Mouse (Mus musculus) stomach, adult 2 months (tissue): Measurements from ENCODE around the gene Gm26938. TPM values are rescaled to one million over a fixed set of nuclear protein-coding genes. Genes with fewer than 3 reads are reported as not detected.

Experiments used
- polyA plus RNA-seq: library from polyadenylated mRNA; depleted of rRNA; stranded (reverse); fragments of >200 nt; gene quantifications from 2 replicates; pipeline ENCODE4 v1.2.3, GENCODE M21; 2012; rRNA removed

Gene Gm26938
- not detected in 2 replicates for polyA plus RNA-seq

GRCm38 (mm10) chr5:139826357-139827055 lies at the start of gene Gm26938, which contains the start of gene Psmg3:
Gm26938 (minus strand) TSS chr5:139826407.
Psmg3 (minus strand) TSS chr5:139826885.

GRCm38 (mm10) chr5:139819538-139820181 lies 6.5 kb downstream of the Gm26938 start, which contains the start of gene Tmem184a:
Tmem184a (minus strand) TSS chr5:139819917.

GRCm38 (mm10) chr5:139791227-139792158 lies 34.7 kb downstream of the Gm26938 start, which contains the start of gene Mafk:
Mafk (plus strand) TSS chr5:139791513.

DNA sequence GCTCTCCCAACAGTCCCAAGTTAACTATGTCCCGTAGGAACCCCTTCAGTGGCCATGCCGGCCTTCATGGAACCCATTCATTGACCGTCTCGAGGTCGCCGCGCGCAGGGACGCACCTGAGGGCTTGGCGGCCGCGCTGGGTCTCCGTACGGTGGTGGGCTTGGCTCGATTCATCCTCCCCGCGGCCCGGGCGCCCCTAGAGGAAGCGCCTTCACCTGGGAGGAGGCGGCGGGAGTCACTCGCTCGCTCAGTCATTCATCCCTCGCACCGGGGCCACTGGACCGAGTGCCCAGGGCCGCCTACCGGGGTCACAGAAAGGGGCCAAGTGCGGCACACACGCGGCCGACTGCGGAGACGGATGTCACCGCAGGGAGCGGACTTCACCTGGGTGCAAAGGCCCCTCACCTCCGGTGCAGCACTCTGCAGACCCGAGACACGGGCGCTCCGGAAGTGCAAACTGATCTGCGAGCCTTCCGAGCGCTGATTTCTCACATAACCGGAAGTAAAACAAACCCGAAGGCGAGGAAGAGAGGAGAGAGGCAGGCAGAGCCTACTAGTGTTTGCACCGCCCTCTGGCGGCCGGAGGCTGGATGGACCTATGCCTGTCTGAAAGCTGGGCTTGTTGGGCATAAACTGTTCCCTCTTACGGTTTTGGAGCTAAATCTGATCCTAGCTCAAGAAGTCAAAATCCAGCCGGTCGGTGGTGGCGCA lies 50.8 kb downstream of the Gm26938 start, which contains the start of gene Ints1:
Gene Ints1, minus strand, starts transcription at position 459 of the 711 bp plus-strand sequence.

Other genes starting within 250 kb of the Gm26938 start
- 9.7 and 11.4 TPM in 2 replicates for gene Micall2, start 90.1 kb downstream of the Gm26938 start, polyA plus RNA-seq
- 41.0 and 41.1 TPM in 2 replicates for gene Ints1, start 50.7 kb downstream of the Gm26938 start, polyA plus RNA-seq
- gene Mafk, start 34.9 kb downstream of the Gm26938 start, polyA plus RNA-seq = 17.2 and 22.4 TPM in 2 replicates
- gene Tmem184a, start 6.5 kb downstream of the Gm26938 start, polyA plus RNA-seq = 121 and 193 TPM in 2 replicates
- gene Psmg3, start 478 bp upstream of the Gm26938 start, polyA plus RNA-seq = 16.2 and 17.6 TPM in 2 replicates
- gene Elfn1, start 81.5 kb upstream of the Gm26938 start, polyA plus RNA-seq = 0.51 and 0.54 TPM in 2 replicates